Mouse (Mus musculus) ZHBTc4 (cell line): ENCODE measurements around the gene Aco2.

Experiments
- DNase-seq: peaks from one replicate; pipeline ENCODE4 v3.0.0-alpha.2; 2011; ENCODE audit warnings: low read depth, low spot score

Gene Aco2

DNA sequence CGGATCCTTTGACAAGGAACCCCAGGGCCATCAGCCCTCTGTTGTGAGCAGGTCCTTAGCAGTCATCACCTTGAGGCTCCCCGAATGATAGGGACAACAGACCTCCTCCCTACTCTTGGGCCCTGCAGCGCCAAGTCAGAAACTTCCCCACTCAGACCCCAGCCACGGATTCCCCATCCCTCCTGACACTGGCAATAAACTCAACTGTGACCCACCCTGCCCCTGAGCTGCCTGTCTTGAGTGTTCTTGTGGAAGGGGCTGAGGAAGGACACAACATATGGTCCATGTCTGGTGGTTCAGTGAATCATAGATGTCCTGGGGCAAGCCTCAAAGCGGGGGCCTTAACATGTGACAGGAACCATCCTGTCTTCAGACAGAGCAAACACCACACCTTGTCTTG lies 78.6 kb downstream of the Aco2 start:
- DNase-seq, result no peak

- DNase-seq, result no peak
These were observed 79.0 kb downstream of the Aco2 start for GRCm38 (mm10) chr15:81951159-81951558.

- no peak for DNase-seq
These were observed 80.2 kb downstream of the Aco2 start for GRCm38 (mm10) chr15:81952310-81952709.

DNA sequence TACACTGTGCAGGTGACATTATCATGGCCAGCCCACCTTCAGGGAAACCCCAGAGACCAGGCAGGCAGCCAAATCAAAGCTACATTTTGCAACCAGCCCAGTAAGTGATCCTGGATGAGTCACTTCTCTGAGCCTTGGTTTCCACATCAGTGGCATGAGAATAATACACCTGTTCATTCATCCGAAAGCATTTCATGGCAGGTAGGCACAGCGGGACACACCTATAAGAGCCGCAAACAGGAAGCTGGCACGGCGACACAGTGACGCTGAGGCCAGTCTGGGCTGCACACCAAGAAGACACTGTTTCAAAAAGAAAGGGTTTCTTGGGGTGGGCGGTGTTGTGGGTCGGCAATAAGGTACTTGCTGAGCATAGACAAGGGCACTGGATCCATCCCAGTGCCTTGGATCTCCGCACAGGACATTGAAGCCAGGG lies 82.1 kb downstream of the Aco2 start:
- no peak for DNase-seq

GRCm38 (mm10) chr15:81954716-81955115 lies 82.6 kb downstream of the Aco2 start:
- DNase-seq, result no peak

GRCm38 (mm10) chr15:81955414-81955813 lies 83.3 kb downstream of the Aco2 start:
- no peak for DNase-seq

- DNase-seq, result peak; percentile 88
These were observed 84.3 kb downstream of the Aco2 start for GRCm38 (mm10) chr15:81956457-81956856.

DNA sequence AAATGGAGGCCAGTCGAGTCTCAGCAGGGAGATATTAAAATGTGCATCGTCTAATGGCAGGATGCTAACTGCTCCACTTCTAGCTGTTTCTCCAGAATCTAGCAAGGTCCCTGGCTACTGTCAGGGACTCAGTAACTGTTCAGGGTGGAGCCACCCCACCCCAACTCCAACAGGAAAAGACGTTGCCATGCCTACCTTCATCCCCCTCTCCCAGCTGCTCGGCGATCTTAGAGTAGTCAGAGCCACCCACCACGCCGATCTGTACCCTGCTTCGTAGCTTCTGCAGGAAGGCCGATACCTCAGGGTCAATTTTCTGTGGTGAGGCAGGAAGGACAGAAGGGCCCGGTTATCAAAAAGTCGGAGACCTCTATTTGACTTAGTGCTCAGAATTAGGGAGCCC lies 85.5 kb downstream of the Aco2 start:
- DNase-seq, result no peak

GRCm38 (mm10) chr15:81958906-81959305 lies 86.8 kb downstream of the Aco2 start:
- DNase-seq, result no peak

DNA sequence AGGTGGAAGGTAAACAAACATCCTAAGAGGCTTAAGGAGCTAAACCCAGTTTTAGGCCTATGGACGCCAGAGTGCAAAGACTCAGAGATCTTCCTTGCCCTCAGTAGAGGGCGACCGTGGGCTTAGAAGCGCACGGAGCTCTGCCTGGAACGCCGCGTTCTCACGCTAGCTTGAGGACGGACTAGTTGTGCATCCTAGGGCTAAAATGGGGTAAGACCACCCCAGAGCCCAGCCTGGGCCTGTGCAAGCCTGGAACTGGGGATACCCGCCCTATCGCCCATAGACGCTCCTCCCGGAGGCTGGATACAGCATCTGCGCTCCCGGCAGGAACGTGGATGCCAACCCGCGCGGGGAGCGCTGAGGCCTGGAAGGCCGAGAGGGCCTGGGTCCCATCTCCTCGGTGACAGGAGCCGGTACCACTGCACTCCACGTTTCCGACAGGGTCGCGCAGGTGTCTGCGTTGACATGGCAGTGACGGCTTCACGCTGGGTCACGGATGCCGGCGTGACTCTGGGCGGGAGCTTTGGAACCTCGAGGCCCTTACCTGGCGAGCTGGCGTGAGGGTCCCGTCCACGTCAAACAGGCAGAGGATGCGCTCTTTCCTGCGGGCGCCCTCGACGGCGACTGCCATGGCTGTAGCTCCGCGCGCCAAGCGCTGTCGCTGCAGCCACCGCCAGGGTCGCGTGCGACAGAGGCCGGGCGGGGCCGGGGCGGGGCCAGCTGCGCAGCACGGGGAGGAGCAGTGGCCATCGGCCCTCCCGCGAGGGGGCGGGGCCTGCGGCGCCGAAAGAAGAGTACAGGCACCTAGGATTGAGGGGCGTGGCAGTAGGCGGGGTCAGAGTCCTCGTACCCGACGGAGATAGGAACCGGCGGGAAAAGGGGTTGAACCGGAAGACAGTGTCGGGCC lies 88.3 kb downstream of the Aco2 start, which contains the start of gene Pmm1:
Gene Pmm1 (minus strand): TSS at position 760 of the 907 bp plus-strand sequence.
- peak; percentile 99 for DNase-seq

GRCm38 (mm10) chr15:81961078-81961451 lies 89.0 kb downstream of the Aco2 start:
- DNase-seq, result no peak

GRCm38 (mm10) chr15:81964262-81964661 lies 92.2 kb downstream of the Aco2 start:
- no peak for DNase-seq
